Mouse (Mus musculus): ENCODE data around the gene Vwce. TPM values are rescaled to one million over a fixed set of nuclear protein-coding genes. Genes with fewer than 3 reads are reported as not detected.

Vwce gene
- polyA plus RNA-seq, 1 experiment from 2014 or later = 0.95 TPM

GRCm38 (mm10) chr19:10701013-10701726 lies 67.2 kb downstream of the Vwce start:
- H3K9me3 ChIP-seq (replicated peaks) = no peaks in the 10 kb centered on the region
- peak overlapping the region; percentile 59 for H3K27ac ChIP-seq (replicated peaks)
- 0 out of 2 replicates have a peak overlapping the region, but pooled peaks have one; percentile 2 for H3K4me3 ChIP-seq
- H3K27me3 ChIP-seq (ENCODE audit: low read depth, poor library complexity, severe bottlenecking) = 0 out of 2 replicates have a peak, but pooled peaks cover 12% of the 10 kb centered on the region
- DNase-seq (ENCODE audit: low spot score) = peak; percentile 57
- H3K4me1 ChIP-seq = peaks cover 67% of the 10 kb centered on the region
- H3K36me3 ChIP-seq = peaks cover 2% of the 10 kb centered on the region; the same call in 1 of the 2 replicates
- WGBS = 42% methylated on average over 6 of the region's 6 CpGs

- WGBS = 84% methylated on average over 8 of the region's 8 CpGs
- Histone ChIP-seq H3K27me3 (ENCODE audit: low read depth, poor library complexity, severe bottlenecking) (0 out of 2 replicates have a peak, but pooled peaks cover 12% of the 10 kb centered on the region), H3K36me3 (peaks cover 11% of the 10 kb centered on the region), H3K27ac (replicated peaks) (peak overlapping the region; percentile 59), H3K4me1 (peaks cover 60% of the 10 kb centered on the region), H3K4me3 (no peak overlapping the region), H3K9me3 (replicated peaks) (no peaks in the 10 kb centered on the region)
- DNase-seq (ENCODE audit: low spot score) = no peak
Measured at GRCm38 (mm10) chr19:10702125-10702524, 68.1 kb downstream of the Vwce start.

GRCm38 (mm10) chr19:10703470-10703869 lies 69.5 kb downstream of the Vwce start:
- WGBS = 92% methylated on average over 8 of the region's 8 CpGs
- Histone ChIP-seq H3K27me3 (ENCODE audit: low read depth, poor library complexity, severe bottlenecking) (0 out of 2 replicates have a peak, but pooled peaks cover 12% of the 10 kb centered on the region), H3K4me1 (peaks cover 47% of the 10 kb centered on the region), H3K4me3 (no peak overlapping the region), H3K36me3 (peaks cover 25% of the 10 kb centered on the region), H3K9me3 (replicated peaks) (no peaks in the 10 kb centered on the region), H3K27ac (replicated peaks) (no peak overlapping the region)
- no peak for DNase-seq (ENCODE audit: low spot score)

- no peak overlapping the region for H3K27ac ChIP-seq (replicated peaks)
- peaks cover 23% of the 10 kb centered on the region for H3K4me1 ChIP-seq
- H3K27me3 ChIP-seq (ENCODE audit: low read depth, poor library complexity, severe bottlenecking) = 0 out of 2 replicates have a peak, but pooled peaks cover 8% of the 10 kb centered on the region
- peaks cover 55% of the 10 kb centered on the region for H3K36me3 ChIP-seq
- no peaks in the 10 kb centered on the region for H3K9me3 ChIP-seq (replicated peaks)
- no peak overlapping the region for H3K4me3 ChIP-seq
- no peak for DNase-seq (ENCODE audit: low spot score)
- WGBS = 84% methylated on average over 13 of the region's 13 CpGs
Measured at GRCm38 (mm10) chr19:10707087-10707875, 73.3 kb downstream of the Vwce start.

GRCm38 (mm10) chr19:10707881-10708280 lies 73.9 kb downstream of the Vwce start:
- Histone ChIP-seq H3K27me3 (ENCODE audit: low read depth, poor library complexity, severe bottlenecking) (0 out of 2 replicates have a peak, but pooled peaks cover 7% of the 10 kb centered on the region), H3K36me3 (peaks cover 61% of the 10 kb centered on the region), H3K4me3 (no peak overlapping the region), H3K9me3 (replicated peaks) (no peaks in the 10 kb centered on the region), H3K27ac (replicated peaks) (no peak overlapping the region), H3K4me1 (peaks cover 19% of the 10 kb centered on the region)
- WGBS = 93% methylated on average over 1 of the region's 1 CpGs
- no peak for DNase-seq (ENCODE audit: low spot score)

- DNase-seq (ENCODE audit: low spot score) = no peak
Measured at GRCm38 (mm10) chr19:10708900-10709299, 74.9 kb downstream of the Vwce start.

GRCm38 (mm10) chr19:10709360-10710087 lies 75.5 kb downstream of the Vwce start:
- DNase-seq (ENCODE audit: low spot score) = peak; percentile 91
- H3K4me1 ChIP-seq = peaks cover 19% of the 10 kb centered on the region
- 25% methylated on average over 8 of the region's 8 CpGs for WGBS
- H3K27me3 ChIP-seq (ENCODE audit: low read depth, poor library complexity, severe bottlenecking) = no peaks in the 10 kb centered on the region
- H3K36me3 ChIP-seq = peaks cover 77% of the 10 kb centered on the region
- H3K4me3 ChIP-seq = no peak overlapping the region
- peak overlapping the region; percentile 65 for H3K27ac ChIP-seq (replicated peaks)
- no peaks in the 10 kb centered on the region for H3K9me3 ChIP-seq (replicated peaks)

More at GRCm38 (mm10) chr19:10708900-10709299, 74.9 kb downstream of the Vwce start:
- H3K4me3 ChIP-seq = no peak overlapping the region
- peaks cover 19% of the 10 kb centered on the region for H3K4me1 ChIP-seq
- WGBS = 71% methylated on average over 6 of the region's 6 CpGs
- peaks cover 71% of the 10 kb centered on the region for H3K36me3 ChIP-seq
- no peaks in the 10 kb centered on the region for H3K9me3 ChIP-seq (replicated peaks)
- H3K27ac ChIP-seq (replicated peaks) = 0 out of 2 replicates have a peak overlapping the region, but pooled peaks have one; percentile 35
- H3K27me3 ChIP-seq (ENCODE audit: low read depth, poor library complexity, severe bottlenecking) = no peaks in the 10 kb centered on the region

DNA sequence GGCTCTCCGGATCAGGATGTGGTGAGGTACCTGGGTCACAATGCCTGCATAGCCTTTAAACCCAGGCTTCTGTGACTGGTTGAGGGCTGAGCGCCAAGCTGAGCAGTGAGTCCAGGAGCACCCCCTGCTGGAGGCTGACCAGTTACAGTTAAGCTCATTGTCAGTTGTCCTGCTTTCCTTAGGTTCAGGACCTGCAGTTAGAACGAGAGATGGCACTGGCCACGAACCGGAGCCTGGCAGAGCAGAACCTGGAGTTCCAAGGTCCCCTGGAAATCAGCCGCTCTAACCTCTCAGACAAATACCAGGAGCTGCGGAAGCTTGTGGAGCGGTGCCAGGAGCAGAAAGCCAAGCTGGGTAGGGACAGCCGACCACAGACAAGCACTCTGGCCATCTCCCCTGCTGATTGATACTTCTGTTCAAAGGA lies 76.1 kb downstream of the Vwce start:
- peaks cover 18% of the 10 kb centered on the region for H3K4me1 ChIP-seq
- 85% methylated on average over 9 of the region's 9 CpGs for WGBS
- peak; percentile 41 for DNase-seq (ENCODE audit: low spot score)
- no peaks in the 10 kb centered on the region for H3K9me3 ChIP-seq (replicated peaks)
- H3K27ac ChIP-seq (replicated peaks) = peak overlapping the region; percentile 65
- no peak overlapping the region for H3K4me3 ChIP-seq
- H3K36me3 ChIP-seq = peaks cover 77% of the 10 kb centered on the region
- H3K27me3 ChIP-seq (ENCODE audit: low read depth, poor library complexity, severe bottlenecking) = no peaks in the 10 kb centered on the region

DNA sequence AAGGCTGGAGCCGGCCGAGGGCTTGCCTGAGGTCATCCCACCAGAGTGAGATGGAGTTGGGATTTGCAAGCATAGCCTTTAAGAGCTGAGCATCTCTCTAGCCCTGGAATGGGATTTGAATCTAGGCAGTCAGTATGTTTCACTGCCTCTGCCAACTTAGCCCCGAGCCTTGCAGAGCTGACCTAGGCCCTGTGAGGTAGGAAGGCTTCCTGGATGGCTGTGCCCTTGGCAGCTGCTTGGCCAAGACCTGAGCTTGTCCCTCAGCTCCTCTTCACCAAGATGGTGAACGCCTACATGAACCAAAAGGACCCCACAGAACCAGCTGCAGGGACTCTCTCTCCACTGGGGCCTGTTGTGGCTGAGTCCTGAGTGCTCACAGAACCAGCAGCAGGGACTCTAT lies 76.7 kb downstream of the Vwce start:
- no peaks in the 10 kb centered on the region for H3K9me3 ChIP-seq (replicated peaks)
- H3K27me3 ChIP-seq (ENCODE audit: low read depth, poor library complexity, severe bottlenecking) = no peaks in the 10 kb centered on the region
- no peak overlapping the region for H3K27ac ChIP-seq (replicated peaks)
- no peak overlapping the region for H3K4me3 ChIP-seq
- 92% methylated on average over 4 of the region's 4 CpGs for WGBS
- no peak for DNase-seq (ENCODE audit: low spot score)
- H3K4me1 ChIP-seq = peaks cover 14% of the 10 kb centered on the region
- H3K36me3 ChIP-seq = peaks cover 77% of the 10 kb centered on the region

DNA sequence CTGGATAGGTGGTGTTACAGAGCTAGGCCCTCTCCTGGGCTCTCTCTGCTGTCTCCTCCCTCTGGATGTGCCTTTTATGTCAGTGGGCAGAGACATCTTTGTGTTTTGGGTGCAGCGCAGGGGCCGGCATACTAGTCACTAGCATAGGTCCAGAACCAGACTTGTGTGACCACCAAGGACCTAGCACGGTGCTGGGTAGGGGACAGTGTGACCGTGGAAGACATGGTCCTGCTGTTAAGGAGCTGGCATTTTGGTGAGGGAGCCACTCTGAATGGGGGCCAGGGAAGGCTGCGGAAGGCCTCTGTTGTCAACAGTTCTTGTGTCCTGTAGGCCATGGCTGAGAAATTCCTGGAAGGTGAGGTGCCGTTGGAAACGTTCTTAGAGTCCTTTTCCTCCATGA lies 78.2 kb downstream of the Vwce start:
- H3K4me3 ChIP-seq = no peak overlapping the region
- WGBS = 94% methylated on average over 7 of the region's 7 CpGs
- H3K27ac ChIP-seq (replicated peaks) = no peak overlapping the region
- no peaks in the 10 kb centered on the region for H3K9me3 ChIP-seq (replicated peaks)
- H3K27me3 ChIP-seq (ENCODE audit: low read depth, poor library complexity, severe bottlenecking) = no peaks in the 10 kb centered on the region
- peaks cover 65% of the 10 kb centered on the region for H3K36me3 ChIP-seq
- peaks cover 14% of the 10 kb centered on the region for H3K4me1 ChIP-seq
- DNase-seq (ENCODE audit: low spot score) = no peak

DNA sequence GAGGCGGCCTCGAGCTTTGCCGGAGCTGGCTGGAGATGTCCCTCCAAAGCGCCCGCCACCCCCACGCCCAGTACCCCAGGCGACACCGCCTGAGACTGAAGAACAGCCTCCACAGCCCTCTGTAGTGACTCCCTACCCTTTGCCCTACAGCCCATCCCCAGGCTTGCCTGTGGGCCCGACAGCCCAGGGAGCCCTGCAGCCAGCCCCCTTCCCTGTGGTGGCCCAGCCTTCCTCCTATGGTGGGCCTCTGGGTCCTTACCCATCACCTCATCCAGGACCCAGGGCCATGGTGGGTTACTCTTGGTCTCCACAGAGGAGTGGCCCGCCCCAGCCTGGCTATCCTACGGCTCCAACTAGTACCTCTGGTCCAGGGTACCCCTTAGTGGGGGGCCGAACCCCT lies 78.6 kb downstream of the Vwce start:
- Histone ChIP-seq H3K36me3 (peaks cover 60% of the 10 kb centered on the region), H3K4me1 (peaks cover 14% of the 10 kb centered on the region), H3K27ac (replicated peaks) (no peak overlapping the region), H3K4me3 (no peak overlapping the region), H3K27me3 (ENCODE audit: low read depth, poor library complexity, severe bottlenecking) (no peaks in the 10 kb centered on the region), H3K9me3 (replicated peaks) (no peaks in the 10 kb centered on the region)
- no peak for DNase-seq (ENCODE audit: low spot score)
- 94% methylated on average over 12 of the region's 12 CpGs for WGBS

DNA sequence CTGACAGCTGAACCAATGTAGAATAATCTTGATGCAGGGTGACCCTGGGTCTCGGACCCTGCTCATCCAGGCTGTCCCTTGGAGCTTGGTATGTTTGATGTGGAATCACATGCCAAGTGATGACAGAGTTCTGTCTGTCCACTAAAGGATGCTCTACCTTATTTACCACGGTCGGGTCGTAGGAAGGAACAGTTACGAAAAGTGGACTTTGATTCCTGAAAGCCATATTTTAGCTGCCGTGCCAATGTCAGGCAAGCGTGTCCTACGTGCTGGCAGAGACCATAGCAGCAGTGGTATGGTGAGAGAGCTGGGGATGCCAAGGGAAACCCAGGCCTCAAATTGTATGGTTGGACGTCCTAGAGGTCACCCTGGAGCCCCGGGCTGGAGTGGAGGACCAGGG lies 79.5 kb downstream of the Vwce start:
- no peak for DNase-seq (ENCODE audit: low spot score)
- 91% methylated on average over 10 of the region's 10 CpGs for WGBS
- Histone ChIP-seq H3K27ac (replicated peaks) (no peak overlapping the region), H3K36me3 (peaks cover 51% of the 10 kb centered on the region), H3K4me1 (peaks cover 14% of the 10 kb centered on the region), H3K9me3 (replicated peaks) (no peaks in the 10 kb centered on the region), H3K27me3 (ENCODE audit: low read depth, poor library complexity, severe bottlenecking) (no peaks in the 10 kb centered on the region), H3K4me3 (no peak overlapping the region)
